Mouse (Mus musculus): ENCODE results near the gene Comt.

- TF ChIP-seq CTCF (IDR thresholded peaks at IDR 0.05; ENCODE audit: extremely low read depth, insufficient read depth, low read length) (no peak), POLR2A (IDR thresholded peaks at IDR 0.05; ENCODE audit: extremely low read depth, insufficient read depth, low read length) (no peak)
These were observed 16.9 kb downstream of the Comt start for GRCm38 (mm10) chr16:18409776-18410175.

Data from cortical plate, adult 2 months (tissue).